Mouse (Mus musculus): ENCODE data around the gene Ipcef1. TPM values are rescaled to one million over a fixed set of nuclear protein-coding genes. Genes with fewer than 3 reads are reported as not detected.

The Ipcef1 gene
- polyA plus RNA-seq, 1 experiment from 2014 or later, result 0.33 TPM

DNA sequence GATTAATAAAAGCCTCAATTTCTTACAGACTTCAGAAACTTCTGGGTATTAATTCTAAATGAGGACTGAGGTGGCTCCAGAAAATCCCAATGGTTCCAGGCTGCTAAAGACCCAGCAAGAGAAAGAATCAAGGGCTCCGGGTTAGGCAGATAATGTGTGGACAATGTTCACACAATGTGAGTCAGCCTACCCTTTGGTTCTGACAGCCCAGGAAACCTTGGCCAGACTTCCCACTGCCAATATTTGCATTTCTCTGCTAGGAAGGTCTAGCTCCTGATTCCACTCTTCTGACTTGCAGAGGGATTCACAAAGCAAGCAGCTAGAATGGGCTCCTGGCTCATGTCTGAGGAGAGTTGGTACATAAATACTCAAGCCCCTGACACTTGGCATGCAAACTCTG lies 83.9 kb downstream of the Ipcef1 start:
- H3K4me3 ChIP-seq (ENCODE audit: inconsistent target), result no peak overlapping the region
- H3K36me3 ChIP-seq (ENCODE audit: inconsistent target), result no peaks in the 10 kb centered on the region
- no peaks in the 10 kb centered on the region for H3K79me2 ChIP-seq (ENCODE audit: inconsistent target)
- H3K27ac ChIP-seq, result no peak overlapping the region
- WGBS (ENCODE audit: missing documents), result 94% methylated on average over 1 of the region's 1 CpGs

DNA sequence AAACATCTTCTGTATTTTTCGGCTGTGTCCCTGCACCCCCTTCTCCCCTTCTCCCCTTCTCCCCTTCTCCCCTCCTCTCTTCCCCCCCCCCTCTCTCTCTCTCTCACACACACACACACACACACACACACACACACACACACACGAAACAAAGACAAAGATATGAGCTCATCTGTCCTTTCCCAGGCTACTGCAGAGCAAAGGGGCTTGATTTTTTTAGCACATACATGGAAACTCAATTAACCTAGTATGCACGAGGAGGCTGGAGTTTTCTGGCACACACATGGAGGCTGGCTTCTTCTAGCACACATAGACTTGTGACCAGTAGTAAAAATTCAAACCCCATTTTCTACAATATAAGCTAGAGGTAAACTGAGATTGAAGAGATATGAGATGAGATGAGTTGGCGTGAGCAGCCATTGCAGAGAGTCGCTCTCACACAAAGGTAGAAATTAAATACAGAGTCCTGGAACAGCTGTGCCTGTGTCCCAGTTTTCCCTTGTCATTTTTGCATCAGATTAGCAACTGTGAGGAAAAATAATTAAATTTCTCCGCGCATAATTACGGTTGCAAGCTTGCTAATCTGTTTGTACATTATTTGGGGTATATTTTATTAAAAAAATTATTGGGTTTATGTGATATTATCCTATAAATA lies 84.6 kb downstream of the Ipcef1 start:
- H3K4me3 ChIP-seq (ENCODE audit: inconsistent target), result no peak overlapping the region
- no peaks in the 10 kb centered on the region for H3K36me3 ChIP-seq (ENCODE audit: inconsistent target)
- H3K79me2 ChIP-seq (ENCODE audit: inconsistent target), result no peaks in the 10 kb centered on the region
- 86% methylated on average over 6 of the region's 8 CpGs for WGBS (ENCODE audit: missing documents)
- no peak overlapping the region for H3K27ac ChIP-seq

DNA sequence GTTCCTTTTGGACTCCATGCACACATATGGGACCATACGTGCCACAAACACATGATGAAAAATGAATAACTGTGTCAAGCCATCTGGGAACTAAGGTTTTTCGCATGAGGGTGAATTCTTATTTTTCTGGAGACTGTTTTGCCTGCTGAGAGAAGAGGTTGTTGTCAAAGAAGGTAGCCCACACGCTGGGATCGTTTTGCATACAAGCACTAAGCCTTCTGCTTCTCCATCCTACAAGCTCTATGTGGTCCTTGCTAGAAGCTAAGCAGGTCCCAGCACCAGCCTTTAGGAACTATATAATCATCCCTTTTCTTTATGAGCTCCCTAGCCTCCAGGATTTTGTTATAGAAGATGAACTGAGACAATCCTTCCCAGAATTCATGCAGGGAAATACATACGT lies 93.5 kb downstream of the Ipcef1 start:
- 96% methylated on average over 5 of the region's 5 CpGs for WGBS (ENCODE audit: missing documents)
- no peak overlapping the region for H3K27ac ChIP-seq
- H3K4me3 ChIP-seq (ENCODE audit: inconsistent target), result no peak overlapping the region
- no peaks in the 10 kb centered on the region for H3K36me3 ChIP-seq (ENCODE audit: inconsistent target)
- no peaks in the 10 kb centered on the region for H3K79me2 ChIP-seq (ENCODE audit: inconsistent target)

DNA sequence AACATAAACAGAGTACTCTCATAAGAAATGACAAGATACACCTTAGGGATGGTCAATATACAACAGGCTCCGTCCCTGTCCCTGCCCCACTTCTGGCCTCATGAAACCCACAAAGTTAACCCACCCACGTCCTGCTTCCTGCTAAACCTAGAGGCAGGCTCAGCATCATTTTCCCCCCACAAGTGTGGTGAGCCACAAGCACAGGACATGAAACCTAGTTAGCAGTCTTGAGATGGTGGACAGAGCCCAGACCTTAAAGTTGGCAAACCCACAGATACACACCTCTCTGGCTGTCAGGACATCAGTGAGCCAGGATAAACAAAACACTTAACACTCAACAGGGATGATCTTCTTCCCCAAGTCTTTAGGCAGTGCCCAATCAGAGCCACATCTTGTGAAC lies 95.9 kb downstream of the Ipcef1 start:
- Histone ChIP-seq H3K79me2 (ENCODE audit: inconsistent target) (no peaks in the 10 kb centered on the region), H3K36me3 (ENCODE audit: inconsistent target) (no peaks in the 10 kb centered on the region), H3K27ac (no peak overlapping the region), H3K4me3 (ENCODE audit: inconsistent target) (no peak overlapping the region)
- WGBS (ENCODE audit: missing documents), result 26% methylated on average over 2 of the region's 2 CpGs

DNA sequence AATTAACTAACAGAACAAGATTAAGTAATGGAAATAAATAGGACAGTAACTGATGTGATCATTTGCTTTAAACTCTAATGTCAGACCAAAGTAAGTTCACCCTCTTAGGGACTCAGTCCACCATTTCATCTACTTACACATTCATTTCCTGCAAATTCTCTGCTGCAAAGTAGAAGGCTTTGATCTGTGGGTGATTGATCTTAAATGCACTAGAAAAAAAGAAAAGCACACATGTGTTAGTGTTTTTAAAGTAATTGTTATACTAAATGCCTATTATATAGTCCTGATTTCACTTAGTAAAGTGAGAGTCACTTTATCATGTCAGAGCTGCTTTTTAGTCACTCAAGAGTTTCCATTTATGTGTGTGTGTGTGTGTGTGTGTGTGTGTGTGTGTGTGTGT lies 97.7 kb downstream of the Ipcef1 start:
- H3K27ac ChIP-seq, result no peak overlapping the region
- H3K36me3 ChIP-seq (ENCODE audit: inconsistent target), result no peaks in the 10 kb centered on the region
- H3K4me3 ChIP-seq (ENCODE audit: inconsistent target), result no peak overlapping the region
- no peaks in the 10 kb centered on the region for H3K79me2 ChIP-seq (ENCODE audit: inconsistent target)

DNA sequence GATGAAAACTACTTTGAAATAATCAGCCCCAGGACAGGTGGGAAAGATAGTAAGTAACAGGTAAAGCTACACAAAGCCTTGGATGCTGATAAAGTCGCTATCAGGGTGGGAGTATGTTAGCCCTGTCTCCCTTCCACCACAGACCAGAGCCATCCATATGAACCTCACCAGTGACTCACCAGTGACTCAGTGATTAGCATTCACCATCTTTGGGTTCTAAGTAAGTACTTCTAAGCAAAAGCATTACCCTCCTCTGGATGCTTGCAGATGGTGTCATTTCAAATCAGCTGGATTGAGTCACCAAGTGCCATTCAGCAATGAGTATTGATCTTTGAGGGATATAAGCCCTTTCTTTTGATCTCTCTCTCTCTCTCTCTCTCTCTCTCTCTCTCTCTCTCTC lies 99.2 kb downstream of the Ipcef1 start:
- Histone ChIP-seq H3K27ac (no peak overlapping the region), H3K79me2 (ENCODE audit: inconsistent target) (no peaks in the 10 kb centered on the region), H3K4me3 (ENCODE audit: inconsistent target) (no peak overlapping the region), H3K36me3 (ENCODE audit: inconsistent target) (no peaks in the 10 kb centered on the region)
- 94% methylated on average over 1 of the region's 1 CpGs for WGBS (ENCODE audit: missing documents)

DNA sequence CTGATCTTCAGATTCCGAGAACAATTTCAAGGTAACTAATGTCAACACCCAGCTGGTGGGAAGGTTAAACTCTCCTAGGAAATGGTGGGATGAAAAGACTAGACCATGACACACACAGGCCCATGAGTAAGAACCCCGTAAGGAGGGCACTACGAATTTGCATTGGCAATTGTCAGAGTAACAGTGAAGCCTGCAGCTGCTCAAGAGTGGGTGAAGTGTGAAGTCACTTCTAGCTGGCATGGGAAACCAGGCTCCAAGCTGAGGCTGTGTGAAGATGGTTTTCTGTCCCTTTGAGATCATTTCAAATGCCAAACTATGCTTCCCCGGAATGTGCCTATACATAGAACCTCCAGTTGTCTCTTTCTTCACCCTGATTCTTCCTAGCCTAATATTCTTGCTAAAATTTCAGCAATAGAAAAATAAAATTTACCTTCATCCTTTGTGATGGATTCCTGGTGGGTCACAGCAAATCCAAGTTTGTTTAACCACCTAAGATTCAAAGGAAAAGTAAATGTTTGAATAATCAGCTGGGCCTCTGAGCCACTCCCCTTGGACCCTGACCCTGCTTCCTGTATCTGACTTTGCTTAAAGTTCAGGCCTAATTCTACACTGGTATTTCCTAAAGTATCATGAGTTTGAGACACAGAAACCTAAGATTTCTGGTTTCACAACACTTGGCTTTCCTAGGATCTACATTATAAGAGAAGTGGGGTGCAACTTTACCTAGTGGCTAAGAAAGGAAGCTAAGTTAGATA lies 115.4 kb downstream of the Ipcef1 start:
- 98% methylated on average over 4 of the region's 4 CpGs for WGBS (ENCODE audit: missing documents)
- no peaks in the 10 kb centered on the region for H3K36me3 ChIP-seq (ENCODE audit: inconsistent target)
- H3K27ac ChIP-seq, result no peak overlapping the region
- H3K79me2 ChIP-seq (ENCODE audit: inconsistent target), result no peaks in the 10 kb centered on the region
- H3K4me3 ChIP-seq (ENCODE audit: inconsistent target), result no peak overlapping the region

DNA sequence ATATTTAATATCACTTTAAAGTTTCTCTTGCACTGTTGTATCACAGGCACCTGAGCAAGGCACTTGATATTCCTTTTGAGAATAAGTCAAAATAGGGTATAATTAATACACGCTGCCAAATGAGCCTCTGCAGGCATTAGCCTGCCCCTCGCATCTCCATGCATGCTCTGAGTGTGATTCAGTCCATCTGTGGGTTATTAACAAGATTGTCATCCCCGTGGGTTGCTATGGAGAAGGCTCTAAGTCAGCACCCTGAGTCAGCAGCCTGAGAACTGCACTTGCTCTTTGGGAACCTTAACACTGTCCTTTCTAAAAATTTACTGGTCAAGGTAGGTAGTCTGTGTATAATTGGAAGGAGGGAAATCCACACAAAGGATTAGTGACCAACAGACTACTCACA lies 117.5 kb downstream of the Ipcef1 start:
- WGBS (ENCODE audit: missing documents), result 96% methylated on average over 3 of the region's 3 CpGs
- H3K79me2 ChIP-seq (ENCODE audit: inconsistent target), result no peaks in the 10 kb centered on the region
- H3K27ac ChIP-seq, result no peak overlapping the region
- H3K4me3 ChIP-seq (ENCODE audit: inconsistent target), result no peak overlapping the region
- H3K36me3 ChIP-seq (ENCODE audit: inconsistent target), result no peaks in the 10 kb centered on the region

DNA sequence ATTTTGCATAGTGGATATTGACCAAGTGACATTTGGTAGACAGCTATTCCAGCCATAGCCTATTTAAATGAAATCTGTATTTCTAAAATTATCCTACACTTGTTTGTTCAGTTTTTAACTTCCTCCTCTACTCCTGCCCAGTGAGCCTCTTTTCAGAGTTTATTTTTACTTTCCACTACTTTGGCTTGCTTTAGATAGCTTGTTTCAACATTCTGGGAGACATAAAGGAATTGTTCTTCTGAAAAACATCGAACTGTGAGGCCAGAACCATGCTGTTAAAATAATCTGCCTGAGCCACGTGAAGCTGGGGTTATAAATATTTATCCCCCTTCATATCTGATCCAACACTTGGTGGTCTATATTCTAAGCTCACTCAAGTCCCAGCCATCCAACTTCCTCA lies 121.4 kb downstream of the Ipcef1 start:
- H3K4me3 ChIP-seq (ENCODE audit: inconsistent target), result no peak overlapping the region
- 47% methylated on average over 2 of the region's 2 CpGs for WGBS (ENCODE audit: missing documents)
- H3K27ac ChIP-seq, result no peak overlapping the region
- H3K36me3 ChIP-seq (ENCODE audit: inconsistent target), result no peaks in the 10 kb centered on the region
- H3K79me2 ChIP-seq (ENCODE audit: inconsistent target), result no peaks in the 10 kb centered on the region

DNA sequence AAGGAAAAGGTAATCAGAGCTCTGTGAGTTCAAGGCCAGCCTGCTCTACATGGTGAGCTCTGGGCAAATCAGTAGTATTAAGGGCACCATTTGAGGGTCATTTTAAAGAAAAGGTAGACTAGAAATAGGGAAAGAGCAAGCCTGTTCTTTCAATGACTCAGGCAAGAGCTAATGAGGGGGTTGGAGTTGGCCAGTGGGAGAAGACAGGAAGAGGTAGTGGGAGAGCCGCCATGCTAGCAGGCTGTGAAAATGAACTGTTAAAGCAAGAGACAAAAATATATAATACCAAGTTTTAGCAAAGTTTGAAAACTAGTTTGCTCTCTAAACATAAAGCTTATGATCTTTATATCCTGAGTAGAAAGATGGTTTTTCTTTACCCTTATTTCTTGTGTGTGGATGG lies 121.9 kb downstream of the Ipcef1 start:
- no peaks in the 10 kb centered on the region for H3K36me3 ChIP-seq (ENCODE audit: inconsistent target)
- no peak overlapping the region for H3K4me3 ChIP-seq (ENCODE audit: inconsistent target)
- WGBS (ENCODE audit: missing documents), result 100% methylated on average over 1 of the region's 1 CpGs
- no peak overlapping the region for H3K27ac ChIP-seq
- H3K79me2 ChIP-seq (ENCODE audit: inconsistent target), result no peaks in the 10 kb centered on the region

DNA sequence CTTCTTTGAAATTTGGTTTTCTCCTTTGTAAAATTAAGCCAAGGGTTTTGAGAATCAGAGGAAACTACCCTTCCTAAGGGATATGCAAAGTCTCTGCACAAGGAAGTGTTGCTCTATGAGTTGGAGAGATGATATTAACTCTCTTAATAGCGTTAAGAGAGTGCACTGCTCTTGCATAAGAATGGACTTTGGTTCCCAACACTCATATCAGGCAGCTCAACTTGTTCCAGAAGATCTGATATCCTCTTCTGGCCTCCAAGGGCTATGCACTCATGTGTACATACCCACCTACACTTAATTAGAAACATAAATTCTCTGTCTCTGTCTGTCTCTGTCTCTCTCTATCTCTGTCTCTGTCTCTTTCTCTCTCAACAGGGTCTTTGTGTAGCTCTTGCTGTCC lies 123.4 kb downstream of the Ipcef1 start:
- no peaks in the 10 kb centered on the region for H3K36me3 ChIP-seq (ENCODE audit: inconsistent target)
- 92% methylated on average over 1 of the region's 1 CpGs for WGBS (ENCODE audit: missing documents)
- H3K4me3 ChIP-seq (ENCODE audit: inconsistent target), result no peak overlapping the region
- no peaks in the 10 kb centered on the region for H3K79me2 ChIP-seq (ENCODE audit: inconsistent target)
- H3K27ac ChIP-seq, result no peak overlapping the region

DNA sequence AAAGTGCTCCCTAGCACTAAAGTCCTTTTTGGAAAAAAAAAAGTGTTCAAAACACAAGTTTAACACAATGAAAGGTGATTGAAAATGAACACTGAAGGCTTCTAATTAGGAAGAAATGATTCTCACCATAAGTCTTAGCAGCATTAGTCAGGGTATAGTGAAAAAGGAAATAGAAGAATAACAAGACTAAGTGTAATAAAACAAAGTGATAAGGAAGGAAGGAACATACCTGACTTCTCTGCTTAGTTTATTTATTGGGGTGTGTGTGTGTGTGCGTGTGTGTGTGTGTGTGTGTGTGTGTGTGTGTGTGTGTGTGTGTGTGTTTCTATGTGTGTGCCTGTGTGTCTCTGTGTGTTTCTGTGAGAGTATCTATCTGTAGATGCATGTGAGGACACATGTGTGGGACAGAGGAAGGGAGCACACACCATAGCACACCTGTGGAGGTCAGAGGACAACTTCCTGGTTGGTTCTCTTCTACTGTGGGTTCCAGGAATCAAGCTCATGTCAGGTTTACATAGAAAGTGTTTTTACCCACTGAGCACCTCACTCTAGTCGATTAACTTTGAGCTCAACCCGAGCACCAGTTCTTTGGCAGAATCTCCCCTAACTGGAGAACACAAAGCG lies 124.6 kb downstream of the Ipcef1 start:
- Histone ChIP-seq H3K4me3 (ENCODE audit: inconsistent target) (no peak overlapping the region), H3K27ac (no peak overlapping the region), H3K79me2 (ENCODE audit: inconsistent target) (no peaks in the 10 kb centered on the region), H3K36me3 (ENCODE audit: inconsistent target) (no peaks in the 10 kb centered on the region)
- 86% methylated on average over 4 of the region's 4 CpGs for WGBS (ENCODE audit: missing documents)

DNA sequence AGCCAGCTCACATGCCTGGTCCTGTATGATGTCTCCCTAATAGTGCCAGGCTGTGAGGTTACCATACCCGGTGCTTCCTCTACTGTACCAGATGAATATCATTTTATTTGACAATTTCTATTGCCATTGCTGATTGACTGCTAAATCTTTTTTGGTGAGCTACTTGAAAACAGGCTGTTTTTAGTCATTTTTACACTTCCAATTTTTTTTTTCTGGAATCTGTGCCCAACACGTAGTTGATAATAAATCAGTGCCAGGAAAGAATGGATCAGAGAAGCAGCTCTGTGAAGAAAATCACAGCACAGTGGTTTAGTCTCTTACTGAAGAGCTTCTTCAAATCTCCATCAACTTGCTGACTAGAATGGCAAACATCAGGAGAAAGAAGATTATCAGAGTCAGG lies 125.6 kb downstream of the Ipcef1 start:
- Histone ChIP-seq H3K36me3 (ENCODE audit: inconsistent target) (no peaks in the 10 kb centered on the region), H3K4me3 (ENCODE audit: inconsistent target) (no peak overlapping the region), H3K79me2 (ENCODE audit: inconsistent target) (no peaks in the 10 kb centered on the region), H3K27ac (no peak overlapping the region)
- 96% methylated on average over 2 of the region's 2 CpGs for WGBS (ENCODE audit: missing documents)

DNA sequence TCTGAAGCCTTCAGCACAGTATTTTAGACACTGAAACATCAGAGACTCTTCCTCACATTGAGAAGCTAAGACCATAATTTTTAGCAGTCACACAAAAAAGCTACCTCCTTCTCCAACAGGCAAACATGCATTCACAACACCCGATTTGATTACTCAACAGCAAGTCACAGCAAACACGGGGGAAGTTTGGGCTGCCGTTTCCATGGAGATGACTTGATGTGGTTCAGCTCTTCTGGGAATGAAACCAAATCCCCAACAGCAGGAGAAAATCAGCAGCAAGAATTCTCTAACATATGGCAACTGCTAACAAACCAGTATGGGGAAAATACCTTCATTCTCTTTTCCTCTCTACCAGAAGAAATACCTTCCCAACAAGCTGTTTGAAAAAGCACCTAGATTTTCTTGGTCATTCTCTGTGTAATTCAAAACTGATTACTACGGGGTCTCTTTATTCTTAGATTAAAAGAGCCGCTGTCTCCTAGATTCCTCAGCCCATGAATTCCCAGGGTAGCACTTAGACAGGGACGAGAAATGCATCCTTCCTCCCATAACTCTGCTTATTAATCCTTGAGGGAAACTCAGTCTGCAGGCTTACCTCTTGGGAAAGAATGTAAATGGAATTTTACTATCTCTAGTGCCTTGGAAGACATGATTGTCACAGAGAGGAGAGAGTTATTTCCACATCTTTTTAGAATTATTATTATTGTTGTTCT lies 135.6 kb downstream of the Ipcef1 start:
- Histone ChIP-seq H3K79me2 (ENCODE audit: inconsistent target) (no peaks in the 10 kb centered on the region), H3K27ac (no peak overlapping the region), H3K36me3 (ENCODE audit: inconsistent target) (no peaks in the 10 kb centered on the region), H3K4me3 (ENCODE audit: inconsistent target) (no peak overlapping the region)
- 48% methylated on average over 6 of the region's 6 CpGs for WGBS (ENCODE audit: missing documents)

DNA sequence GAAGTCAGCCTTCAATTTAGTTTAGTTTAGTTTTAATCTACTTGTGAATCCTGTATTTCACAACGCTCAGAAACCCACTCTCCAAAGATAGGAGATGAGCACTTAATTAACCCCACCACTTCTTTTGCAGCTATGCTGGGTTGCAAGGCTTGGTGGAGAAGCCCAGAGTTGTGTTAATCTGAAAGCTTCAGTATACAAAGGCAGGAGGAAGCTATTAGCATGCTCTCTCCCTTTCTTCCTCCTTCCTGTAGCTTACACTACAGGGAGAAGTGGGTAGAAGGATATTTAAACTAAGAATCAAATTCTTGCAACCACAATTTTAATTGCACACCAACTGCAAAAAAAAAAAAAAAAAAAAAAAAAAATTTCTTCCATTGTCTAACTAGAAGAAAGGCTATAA lies 136.3 kb downstream of the Ipcef1 start:
- Histone ChIP-seq H3K36me3 (ENCODE audit: inconsistent target) (no peaks in the 10 kb centered on the region), H3K27ac (no peak overlapping the region), H3K4me3 (ENCODE audit: inconsistent target) (no peak overlapping the region), H3K79me2 (ENCODE audit: inconsistent target) (no peaks in the 10 kb centered on the region)
- 69% methylated on average over 1 of the region's 1 CpGs for WGBS (ENCODE audit: missing documents)
